Mouse (Mus musculus) mouse trophoblast stem cell (cell line): ENCODE data around the gene Ndrg3.
"Not testable (repeated sequence)": the region's sequence is repeated elsewhere in the genome, so short reads cannot be mapped to it uniquely, and the experiment has no call there.

Source experiments
- in situ Hi-C, 2 experiments: fragments of 300-500 bp; cut with MseI, MboI; formaldehyde crosslinking; loops; 2 replicates in 1 of 2; 3 replicates in 1 of 2; pipeline ENCODE4 v1.15.1; 2025

Ndrg3 gene

DNA sequence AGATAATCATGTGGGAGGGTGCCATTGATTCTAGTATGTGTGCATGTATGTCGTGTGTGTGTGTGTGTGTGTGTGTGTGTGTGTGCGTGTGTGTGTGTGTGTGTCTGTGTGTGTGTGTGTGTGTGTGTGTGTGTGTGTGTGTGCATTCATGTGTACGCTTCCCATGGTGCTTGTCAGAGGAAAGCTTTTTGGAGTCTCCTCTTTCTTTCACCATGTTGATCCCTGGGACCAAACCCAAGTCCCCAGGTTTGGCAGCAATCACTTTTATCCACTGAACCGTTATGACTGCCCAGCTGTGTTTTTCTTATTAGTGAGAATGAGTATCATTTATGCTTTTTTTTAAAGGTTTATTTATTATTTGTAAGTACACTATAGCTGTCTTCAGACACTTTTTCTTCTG is 89.4 kb downstream of the Ndrg3 start:
- in situ Hi-C loops = loop anchor here in 1 of 2 experiments (10.0 kb wide), 1 partner anchor 132 kb away; no protein-coding TSS in a partner anchor

DNA sequence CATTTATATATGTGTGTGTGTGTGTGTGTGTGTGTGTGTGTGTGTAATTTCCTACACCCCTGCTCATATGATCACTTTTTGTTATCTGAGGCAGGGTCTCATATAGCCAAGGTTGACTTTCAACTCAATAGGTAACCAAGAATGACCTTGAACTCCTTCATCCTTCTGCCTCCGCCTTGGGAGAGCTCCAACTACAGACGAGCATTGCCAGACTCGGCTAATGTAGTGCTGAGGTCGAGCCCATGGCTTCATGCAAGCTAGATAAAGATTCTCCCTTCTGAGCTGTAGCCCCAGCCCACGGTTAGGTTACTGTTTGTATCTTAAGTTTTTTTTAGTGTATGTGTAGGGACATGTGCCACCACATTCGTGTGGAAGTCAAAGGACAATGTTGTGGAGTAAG is 90.0 kb downstream of the Ndrg3 start:
- in situ Hi-C loops = loop anchor here in 1 of 2 experiments (10.0 kb wide), 1 partner anchor 133 kb away; no protein-coding TSS in a partner anchor

DNA sequence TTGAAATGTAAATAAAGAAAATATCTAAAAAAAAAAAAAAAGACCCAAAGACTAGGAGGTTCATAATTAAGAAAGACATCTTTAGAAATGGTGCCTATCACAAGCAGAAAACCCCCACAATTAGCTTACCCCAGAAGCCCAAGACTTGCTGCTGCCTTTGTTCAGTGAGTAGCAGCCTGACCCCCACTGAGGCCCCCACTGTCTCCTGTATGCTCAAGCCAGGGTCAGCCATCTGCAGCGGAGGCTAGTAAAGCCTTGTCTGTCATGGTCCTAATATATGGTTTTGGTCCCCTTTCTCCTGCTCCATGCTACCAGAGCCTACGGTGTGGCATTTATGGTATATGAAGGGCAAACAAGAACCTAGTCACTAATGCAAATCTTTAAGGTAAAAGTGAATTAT is 90.5 kb downstream of the Ndrg3 start:
- in situ Hi-C loops = loop anchor here in 1 of 2 experiments (10.0 kb wide), 1 partner anchor 133 kb away; no protein-coding TSS in a partner anchor

DNA sequence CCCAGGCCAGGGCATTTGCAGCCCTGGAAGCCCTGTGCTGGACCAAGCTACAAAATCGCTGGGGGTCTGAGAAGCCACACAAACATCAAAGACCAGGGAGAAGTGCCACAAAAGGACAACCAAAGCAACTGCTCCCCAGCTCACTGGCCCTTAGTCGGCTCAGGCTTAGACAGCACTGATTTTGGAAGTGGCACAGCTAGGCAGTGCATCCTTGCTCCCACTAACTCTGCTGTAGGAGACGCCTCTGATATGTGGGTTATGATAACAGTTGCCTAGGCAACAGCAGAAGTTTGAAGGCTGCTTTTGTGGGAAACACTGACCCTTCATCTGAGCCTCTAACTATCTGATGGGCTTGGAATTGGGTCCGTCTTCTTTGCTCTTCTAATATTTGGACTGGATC is 92.7 kb downstream of the Ndrg3 start:
- in situ Hi-C loops = no loop called here

DNA sequence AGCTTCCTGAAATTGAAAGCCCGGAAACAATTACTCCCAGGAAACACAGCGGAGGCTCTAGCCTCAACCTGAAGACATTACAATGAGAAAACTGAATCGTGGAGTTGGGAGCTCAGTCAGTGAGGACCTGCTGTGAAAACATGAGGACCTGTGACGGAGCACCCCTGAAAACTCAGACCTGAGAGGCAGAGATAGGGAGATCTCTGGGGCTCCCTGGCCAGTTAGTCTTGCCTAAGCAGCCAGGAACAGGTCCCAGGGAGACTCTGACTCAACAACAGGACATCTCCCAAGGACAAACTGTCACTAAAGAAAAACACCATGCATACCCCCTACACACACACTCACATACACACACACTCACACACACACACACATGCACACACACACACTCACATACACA is 93.5 kb downstream of the Ndrg3 start:
- in situ Hi-C loops = no loop called here

DNA sequence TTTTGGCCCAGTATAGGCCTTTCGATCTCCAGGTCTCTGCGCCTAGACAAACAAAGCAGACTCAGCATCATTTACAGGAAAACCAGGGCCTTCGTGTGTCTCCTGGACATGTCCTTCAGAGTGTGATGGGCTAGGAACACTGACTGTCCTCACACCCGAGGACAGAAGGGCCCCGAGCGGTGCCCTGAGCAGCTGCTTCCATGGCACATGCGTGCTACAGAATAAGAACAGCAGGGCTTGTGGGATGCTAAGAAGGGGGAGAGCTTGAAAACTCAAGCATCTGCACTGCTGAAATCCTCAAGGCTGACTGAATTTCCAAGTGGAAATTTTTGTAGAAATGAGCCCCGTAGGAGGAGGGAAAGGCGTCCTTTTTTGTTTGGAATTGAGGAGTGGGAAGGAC is 94.8 kb downstream of the Ndrg3 start:
- in situ Hi-C loops = no loop called here

DNA sequence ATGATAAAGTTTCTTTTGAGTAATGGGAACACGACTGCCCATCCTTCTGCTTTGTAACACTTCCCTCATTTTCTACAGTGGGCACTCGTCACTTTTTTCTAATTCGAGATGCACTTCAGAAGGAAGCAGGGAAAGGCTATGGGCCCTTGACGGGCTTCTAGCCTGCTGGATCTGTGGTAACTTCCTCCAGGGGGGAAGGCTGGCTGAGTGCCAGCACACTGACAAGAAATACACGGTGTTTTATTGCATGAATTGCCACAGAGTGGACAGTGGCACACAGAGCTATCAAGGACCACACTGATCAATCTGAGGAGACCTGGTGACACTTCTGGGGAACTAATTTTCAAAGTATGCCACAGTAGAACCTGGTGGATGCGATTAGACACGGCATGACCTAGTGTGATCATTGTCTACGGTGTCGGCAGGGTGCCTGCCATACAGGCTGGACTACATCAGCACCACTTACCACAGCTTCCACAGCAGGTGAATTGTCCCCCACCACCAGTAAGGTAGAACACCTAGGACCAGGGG is 95.4 kb downstream of the Ndrg3 start:
- in situ Hi-C loops = no loop called here

DNA sequence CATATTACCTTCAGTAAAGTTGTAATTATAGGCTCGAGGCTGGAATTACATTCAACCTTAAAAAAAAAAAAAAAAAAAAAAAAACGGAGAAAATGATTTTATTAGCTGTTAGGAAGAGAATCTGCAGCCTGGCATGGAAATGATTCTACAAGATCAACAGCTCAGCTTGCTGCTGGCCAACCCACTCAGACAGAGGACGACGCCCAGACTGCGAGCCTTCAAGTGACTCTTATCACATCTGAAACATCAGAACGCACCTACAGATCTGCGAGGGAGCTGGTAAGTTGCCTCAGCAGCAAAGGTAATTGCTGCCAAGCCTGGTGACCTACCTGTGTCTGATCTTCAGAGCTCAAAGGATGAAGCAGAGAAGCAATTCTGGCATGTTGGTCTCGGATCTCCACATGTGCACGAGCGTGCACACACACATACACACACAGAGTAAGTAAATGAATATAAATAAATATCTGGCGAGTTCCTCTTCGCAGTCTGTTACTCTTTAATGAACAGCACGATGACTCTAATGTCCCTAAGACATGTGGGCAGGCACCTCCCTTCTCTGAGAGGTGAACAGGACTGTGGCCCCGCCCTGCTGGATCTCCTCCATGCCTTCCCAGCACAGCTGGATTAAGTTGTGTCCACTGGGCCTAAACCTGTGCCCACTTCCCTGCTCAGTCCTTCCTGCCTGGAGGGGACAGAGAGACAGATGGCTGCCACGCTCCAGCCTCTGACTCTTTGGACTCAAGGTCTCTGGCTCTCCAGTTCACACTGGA is 97.2 kb downstream of the Ndrg3 start:
- in situ Hi-C loops = no loop called here

DNA sequence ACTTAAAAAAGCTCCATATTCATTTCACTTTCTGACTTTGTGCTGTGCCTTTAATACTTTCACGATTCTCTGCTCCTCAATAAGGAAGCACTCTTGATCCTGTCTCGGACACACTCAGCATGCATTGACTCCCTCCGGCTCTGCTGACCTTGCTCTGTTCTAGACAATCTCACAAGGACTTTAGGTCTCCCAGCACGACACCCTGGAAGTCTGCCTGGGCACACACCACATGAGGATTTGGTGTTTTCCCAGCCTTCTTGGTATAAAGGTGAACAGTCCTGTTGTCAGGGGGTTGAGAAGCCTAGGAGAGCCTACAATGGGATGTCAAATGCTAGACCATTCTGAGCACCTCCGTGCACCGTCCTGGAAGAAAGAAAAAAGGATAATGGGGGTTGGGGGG is 99.0 kb downstream of the Ndrg3 start:
- in situ Hi-C loops = no loop called here

DNA sequence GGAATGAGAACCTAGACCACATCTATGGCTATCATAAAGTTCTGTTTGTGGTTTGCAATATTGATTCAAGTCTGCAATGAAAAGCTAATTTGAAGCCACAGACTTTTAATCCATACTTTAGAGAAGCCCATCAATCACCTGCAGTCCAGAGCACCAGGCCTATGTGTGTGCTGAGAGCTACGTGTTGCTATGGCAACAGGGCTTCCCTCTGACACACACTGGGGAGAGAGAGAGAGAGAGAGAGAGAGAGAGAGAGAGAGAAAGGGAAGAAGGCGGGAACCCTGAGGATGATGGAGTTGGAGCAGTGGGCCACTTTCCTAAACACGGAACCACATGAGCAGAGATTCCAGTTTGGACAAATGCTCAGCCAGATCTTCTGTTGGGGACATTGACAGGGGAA is 99.6 kb downstream of the Ndrg3 start:
- in situ Hi-C loops = no loop called here

DNA sequence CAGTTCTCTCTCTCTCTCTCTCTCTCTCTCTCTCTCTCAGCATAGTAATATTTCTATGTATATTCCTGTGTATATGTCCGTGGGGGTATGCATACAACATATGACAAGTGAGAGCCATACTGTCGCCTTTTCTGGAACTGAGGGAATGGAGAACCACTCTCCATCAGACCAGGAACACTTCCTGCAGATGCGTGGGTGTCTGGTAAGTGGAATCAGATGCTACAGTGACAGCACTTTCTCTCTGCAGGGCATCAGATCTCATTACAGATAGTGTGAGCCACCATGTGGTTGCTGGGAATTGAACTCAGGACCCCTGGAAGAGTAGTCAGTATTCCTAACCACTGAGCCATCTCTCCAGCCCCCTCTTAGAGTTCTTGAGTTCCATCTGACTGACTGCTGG is 103.4 kb downstream of the Ndrg3 start:
- in situ Hi-C loops = no loop called here

DNA sequence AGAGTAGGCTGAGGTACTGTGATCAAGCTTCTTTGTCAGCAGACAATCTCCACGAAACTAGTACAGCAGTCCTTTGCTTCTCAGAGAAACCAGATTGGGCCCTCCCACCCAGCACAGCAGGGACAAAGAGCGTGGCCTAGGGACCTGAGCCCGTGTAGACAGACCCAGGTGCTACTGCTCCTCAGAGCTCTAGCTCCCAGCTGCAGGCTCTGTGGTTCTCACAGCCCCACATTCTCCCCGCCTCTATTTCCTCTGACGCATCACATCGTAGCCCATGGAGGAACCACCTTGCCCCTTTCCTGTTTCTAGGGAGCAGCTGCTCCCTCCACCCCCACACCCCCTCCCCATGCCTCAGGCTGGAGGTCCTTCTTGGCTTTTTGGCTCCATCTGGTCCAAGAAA is 104.8 kb downstream of the Ndrg3 start, which contains the start of gene Sla2:
Gene Sla2, minus strand, starts transcription at position 176 of the 400 bp plus-strand sequence.
- in situ Hi-C loops = no loop called here

DNA sequence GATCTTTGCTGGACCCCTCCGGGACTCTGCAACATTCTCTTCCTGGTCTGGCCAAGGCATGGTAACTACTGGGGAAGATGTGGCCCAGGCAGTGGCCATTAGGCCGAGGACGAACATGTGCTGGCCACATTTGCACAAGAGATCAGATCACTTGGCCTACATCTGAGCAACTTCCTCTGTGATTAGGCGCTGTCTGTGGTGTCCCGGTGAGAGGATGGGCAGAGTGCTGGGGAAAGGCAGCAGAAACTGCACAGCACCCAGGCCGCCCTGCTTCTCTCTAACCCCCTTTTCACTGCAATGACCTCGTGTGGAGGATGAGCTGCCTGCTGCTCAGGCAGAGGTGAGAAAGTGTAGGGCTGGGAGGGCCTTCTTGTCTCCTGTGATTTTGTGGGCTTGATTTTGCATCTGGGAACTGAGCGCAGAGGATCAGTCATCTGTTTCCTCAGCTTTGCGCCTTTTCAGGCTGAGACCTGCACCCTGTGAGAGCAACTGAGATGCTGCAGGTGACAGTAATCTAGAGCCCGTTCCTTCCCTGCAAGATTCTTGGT is 105.7 kb downstream of the Ndrg3 start:
- in situ Hi-C loops = no loop called here

DNA sequence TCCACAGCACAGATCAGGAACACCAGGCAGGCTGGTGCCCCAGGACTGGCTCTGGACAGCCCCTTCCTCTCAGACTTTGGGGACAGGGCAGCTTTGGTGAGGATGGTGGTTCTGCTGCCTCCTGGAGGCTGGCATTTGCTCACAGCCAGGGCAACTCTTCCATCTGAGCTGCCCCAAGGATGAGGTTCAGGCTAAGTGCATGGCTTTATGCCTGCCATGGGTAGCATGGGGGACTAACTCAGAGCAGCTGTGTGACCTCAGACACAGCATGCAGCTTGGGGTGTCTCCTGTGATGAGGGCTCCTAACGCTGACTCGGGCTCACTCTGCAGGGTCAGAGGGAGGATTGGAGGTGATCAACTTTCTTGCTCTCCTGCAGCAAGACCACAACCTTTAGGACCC is 106.2 kb downstream of the Ndrg3 start:
- in situ Hi-C loops = not testable (repeated sequence)

DNA sequence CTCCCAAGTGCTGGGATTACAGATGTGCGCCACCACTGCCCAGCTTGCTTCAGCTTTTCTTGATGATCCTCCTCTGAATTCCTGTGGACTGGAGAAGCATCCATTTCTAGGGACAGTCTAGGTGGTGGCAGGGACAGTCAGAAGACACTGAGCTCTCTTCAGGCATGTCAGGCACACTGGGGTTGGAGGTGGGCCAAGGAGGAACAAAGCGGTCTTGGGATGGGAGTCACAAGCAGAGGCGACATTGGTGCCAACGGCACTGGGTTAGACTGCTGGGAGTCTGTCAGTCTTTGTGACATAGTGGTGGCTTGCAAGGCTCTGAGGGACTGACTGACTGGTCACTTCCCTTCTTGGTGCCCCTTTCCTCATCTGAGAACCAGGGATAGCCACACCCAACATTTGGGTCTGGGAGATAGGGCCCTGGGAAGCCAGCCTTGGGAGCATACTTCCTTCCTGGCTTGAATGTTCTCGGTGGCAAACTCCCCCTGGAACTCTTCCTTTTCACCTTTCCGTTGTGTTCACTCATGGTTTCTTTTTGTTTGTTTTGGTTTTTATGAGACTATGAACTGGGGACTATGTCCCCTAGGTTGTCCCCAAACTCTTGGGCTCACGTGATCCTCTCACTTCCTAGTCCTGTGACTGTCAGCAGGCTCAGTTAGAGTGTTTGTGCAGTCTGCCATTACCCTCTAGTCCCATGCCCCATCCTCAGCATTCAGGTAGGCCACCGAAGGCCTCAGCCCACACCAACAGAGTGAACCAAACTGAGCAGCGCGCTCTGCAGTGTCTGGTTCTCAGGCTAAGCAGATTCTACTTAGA is 107.3 kb downstream of the Ndrg3 start:
- in situ Hi-C loops = no loop called here

DNA sequence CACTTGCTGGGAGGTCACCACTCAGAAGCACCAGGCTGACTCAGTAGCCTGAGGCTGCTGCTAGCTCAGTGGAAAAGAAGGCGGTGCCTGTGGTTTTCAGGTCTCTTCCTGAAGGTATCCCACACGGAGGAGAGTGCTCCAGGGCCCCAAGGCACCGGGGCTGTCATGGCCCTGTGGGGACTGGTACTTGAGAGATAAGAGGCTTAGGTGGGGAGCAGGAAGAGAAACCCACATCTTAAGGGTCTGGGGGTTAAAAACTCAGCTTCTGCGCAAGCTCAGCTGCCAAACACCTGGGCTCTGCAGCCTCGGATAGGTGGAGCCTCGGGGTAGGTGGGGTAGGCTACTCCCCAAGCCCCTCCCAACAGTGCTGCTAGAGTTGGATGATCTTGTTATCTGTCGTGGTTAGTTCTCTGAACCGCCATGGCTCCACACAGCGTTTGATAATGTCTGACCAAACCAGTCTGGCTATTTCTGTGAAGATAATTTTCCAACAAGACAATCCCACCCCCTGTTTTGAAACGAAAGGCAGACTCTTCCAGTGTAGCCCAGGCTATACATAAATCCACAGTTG is 109.3 kb downstream of the Ndrg3 start:
- in situ Hi-C loops = no loop called here

DNA sequence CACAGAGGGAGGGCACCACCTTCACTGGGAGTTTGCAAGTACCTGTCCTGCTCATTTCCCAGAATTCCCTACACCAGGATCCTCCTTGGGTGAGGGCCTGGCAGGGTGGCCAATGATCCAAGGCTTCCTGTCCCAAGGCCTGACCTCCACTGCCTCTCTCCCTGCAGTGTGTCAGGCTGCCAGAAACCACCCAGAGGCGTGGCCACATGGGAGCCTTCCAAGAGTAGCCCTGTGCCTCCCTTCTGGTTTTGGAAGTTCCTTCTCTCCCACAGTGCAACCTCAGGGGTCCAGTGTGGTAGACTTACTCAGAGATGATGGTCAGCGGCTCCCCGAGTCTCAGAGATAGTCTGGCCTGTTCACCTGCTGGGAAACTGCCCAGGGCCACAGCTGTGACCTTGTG is 112.3 kb downstream of the Ndrg3 start:
- in situ Hi-C loops = no loop called here

DNA sequence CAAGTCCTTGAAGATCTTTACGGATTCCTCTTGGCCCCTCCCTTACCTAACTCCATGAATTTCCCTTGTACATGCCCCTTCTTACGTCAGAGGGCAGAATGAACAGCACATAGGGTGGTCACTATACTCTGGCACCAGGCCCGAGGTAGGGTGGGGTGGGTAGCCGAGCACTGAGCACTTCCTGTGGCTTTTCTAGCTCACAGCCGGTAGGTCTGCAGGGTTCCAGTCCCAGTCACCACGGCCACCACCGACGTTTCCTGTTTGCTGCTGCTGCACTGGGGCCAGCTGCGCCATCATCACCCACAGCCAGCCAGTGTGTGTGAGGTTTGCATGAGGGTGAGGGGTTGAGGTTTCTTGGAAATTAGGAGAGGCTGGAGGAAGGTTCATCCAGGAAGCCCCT is 114.1 kb downstream of the Ndrg3 start:
- in situ Hi-C loops = no loop called here
